Mouse (Mus musculus): ENCODE measurements around the gene Gm20696.
A peak's percentile ranks its signal among the peaks of the same experiment; 100 is the strongest.

The Gm20696 gene

DNA sequence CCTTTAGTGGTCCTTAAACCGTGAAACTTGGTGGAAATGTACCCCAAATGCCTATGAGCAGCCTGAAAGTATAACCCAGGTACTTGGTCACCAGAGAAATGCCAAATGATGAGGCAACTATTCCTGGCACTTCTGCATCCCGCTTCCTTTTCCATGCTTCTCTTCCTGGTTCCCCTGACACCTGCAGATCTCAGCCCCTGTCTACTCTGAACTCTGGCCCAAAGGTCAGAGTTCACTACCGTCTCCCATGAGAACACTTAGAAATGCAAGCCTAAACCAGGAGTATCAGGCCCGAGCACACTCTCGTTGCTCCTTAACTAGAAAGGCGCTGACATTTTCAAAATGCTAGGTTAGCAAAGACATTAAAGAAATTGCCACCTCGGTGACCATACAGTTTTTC, 394.9 kb downstream of the Gm20696 start:
- no peak for DNase-seq

DNA sequence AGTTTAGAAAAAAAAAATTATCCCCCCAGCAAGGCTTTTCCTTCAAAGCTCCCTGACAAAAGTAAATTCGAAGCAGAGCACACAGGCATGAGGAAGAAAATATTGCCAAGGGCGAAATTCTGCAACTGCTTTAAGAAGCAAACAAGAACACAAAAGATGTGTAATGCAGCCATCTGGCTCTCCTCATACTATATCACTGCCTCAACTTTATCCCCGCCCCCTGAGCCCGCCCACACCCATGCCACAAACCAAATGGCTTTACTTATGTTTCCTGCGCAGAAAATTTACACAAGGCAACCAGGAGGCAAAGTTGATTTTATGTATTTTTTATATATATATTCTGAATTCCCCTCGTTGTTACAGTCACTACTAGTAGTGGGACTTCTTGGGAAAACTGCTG, 396.7 kb downstream of the Gm20696 start:
- DNase-seq = no peak

DNA sequence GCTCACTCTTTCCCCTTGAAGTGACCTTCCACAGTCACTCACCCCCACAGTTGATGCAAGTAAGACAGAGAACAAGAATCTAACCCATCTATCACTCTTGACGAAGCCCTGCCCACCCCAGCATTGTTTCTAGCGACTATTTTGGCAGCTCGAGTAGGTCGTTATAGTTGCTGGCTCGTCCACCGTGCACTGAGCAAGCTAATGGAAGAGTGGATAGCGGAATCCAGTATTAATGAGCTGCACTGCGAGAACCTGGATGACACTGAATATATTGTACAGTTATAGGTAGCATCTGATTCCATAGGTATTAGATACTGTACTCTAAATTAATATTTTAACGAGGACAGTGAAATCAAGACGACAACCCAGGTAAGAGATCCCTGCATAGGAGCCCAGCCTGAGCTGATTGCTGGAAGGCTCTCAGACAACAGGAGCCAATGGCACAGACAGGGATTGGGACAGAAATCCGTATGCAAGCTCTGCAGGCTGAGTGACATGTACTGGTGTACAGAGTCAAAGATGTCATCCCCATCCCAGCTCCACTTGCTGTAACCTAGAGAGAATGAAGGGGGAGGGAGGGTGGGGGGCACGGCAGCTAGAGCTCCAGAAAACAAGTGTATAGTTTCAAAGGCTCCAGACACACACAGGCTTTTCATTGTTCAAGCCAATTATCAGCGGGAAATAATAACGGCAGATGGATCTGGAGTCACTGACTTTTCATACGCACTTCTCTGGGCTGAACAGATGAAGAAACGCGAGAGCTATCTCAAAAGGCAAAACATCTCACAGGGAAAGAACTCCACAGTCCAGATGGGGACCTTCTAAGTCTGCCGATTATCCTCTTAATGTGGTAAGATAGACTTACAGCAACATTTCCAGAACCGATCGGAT, 398.2 kb downstream of the Gm20696 start:
- DNase-seq = no peak

DNA sequence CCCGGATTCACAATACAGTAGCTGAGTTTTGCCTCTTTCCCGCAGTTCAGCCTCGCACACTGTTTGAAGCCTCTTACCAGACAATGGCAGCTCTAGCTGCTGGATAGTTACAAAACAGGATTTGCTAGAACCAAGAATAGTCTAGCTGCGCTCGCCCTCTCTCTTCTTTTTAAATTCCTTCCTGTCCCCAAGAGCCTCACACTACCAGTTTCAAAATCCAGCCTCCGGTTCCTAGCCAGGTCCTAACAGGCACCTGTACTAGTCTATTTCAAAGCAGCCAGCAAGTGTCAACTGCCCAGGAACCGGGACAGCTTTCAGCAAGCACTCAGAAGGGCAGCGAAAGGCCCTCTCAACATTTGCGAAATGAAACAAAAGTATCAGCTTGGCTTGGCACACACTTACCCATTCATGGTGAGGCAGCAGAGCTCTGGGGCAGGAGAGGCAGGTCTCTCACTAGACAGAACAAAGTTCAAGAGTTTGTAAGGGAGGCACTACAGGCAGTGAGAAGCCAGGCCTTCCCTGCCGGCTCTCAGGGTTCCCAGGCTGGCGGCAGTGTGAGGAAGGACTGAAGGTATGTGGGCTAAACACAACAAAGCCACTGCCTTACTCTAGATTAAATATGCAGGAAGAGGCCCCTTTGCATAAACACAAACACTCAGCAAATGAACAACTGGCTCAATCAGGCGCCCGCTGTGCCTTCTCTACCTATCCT, 400.5 kb downstream of the Gm20696 start:
- peak; percentile 15 for DNase-seq

DNA sequence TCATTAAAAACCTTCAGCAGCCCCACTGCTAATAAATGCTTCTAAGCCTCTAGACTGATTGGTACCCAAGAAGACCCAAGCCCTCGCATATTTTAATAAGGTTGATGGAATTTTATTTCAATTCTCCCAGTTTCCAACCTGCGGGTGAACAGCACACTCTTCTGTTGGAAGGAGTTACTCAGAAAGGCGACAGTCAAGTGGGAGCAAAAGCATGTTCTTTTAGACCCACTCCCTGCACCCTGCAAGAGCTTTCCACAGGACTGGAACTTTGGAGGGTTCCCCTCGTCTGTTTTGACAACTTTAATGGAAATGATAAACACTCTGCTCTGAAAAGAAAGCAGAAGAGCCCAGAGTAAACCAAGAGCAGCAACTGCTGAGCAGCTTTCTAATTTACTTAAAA, 401.4 kb downstream of the Gm20696 start:
- no peak for DNase-seq

DNA sequence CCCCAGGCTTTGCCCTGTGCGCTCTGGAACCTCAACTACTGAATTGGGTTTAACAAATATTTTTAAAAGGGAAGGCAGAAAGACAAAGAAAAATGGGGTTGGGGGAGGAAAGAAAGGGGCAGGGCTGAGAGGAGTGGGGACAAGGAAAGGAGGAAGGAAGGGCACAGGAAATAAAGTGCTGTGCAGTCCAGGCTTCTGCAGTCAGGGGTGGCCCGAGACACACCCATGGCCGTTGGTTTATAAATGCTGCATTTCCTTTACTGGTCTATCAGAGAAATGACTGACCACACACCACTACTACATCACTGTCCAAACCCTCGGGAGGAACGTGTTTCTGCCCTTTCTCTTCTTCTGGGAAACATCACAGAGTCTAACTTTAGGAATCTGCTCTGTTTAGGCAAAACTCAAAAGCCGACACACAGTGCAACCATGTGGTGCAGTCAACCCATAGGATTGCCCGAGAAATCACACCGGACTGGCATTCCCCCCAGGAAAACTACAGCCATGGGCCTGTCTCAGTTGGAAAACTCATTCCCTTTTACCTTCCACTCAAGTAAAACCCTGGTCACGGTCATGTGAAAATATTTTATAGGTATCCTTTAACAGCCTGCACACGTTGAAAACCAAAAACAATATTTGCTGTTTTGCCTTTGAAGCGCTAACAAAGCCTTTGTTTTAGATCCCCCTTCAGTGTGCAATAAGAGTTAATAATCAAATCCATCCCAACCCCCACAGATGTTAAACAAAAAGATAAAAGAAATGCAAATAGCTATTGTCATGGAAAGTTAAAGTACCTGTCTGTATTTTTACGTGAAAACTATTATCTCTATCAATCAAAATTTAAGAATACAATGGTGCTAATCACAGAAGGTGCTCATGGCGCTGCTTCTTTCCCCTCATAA, 402.2 kb downstream of the Gm20696 start:
- DNase-seq = no peak

DNA sequence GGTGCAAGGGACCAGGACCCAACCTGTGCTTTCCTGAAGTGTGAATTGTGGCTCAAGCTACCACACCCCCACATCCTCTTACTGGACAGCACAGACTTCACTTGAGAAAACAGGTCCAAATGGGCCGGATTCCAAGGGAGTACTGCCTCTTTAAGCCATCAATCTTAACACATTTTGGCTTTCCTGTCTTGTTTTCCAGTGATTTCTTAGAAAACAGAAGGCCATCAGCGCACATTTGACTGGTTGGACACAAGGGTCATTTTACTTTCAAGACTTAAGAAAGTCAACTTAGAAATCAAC, 402.8 kb downstream of the Gm20696 start:
- no peak for DNase-seq

DNA sequence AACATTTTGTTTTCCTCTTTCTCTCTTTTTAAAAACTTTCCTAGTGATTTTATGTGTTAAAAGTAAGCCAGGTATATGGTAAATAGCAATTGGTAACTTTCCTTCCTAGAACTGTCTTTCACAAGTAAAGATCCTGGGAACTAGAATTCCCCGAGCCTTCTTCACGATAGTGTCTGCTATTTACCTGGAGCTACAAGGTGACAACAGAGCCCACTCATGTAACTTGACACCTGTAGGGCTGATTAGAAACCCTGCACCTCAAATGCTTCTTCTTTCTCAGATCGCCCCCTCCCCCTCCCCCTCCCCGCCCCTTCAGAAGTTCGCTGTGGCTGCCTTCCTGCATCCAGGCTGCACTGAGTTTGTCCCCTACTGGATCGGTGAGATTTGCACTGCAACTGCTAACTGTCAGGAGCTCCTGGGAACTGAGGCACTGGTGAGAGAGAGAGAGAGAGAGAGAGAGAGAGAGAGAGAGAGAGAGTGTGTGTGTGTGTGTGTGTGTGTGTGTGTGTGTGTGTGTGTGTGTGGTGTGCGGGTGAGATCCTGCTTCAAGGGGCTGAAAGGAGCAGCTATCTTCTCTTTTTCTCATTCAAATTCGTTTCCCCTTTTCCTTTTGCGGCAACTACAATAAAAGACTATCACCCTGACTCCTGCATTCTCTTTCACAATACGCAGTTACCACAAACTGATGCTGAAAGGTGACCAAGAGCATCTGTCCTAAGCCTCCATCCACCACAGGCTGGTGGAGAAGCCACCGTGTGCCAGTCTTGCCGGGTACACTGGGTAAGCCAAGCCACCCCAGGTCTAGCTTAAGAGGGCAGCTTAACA, 403.3 kb downstream of the Gm20696 start:
- no peak for DNase-seq

DNA sequence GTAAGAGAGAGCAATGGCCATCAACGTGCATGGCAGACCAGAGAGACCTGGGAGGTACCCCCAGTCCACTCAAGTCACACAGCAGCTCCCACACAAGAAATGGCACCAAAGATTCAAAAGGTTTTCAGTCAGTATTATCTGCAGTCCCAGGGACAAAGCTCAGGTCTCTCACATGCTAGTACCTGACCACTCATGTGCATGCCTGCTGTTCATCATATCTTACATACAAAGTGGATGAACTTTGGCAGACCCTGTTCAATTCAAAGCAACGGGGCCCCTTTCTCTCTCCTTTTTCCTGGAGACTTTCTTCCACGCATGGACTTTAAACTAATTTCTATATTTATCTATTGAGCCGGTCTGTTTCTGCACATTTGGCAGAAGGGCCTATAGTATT, 404.9 kb downstream of the Gm20696 start:
- DNase-seq = no peak

DNA sequence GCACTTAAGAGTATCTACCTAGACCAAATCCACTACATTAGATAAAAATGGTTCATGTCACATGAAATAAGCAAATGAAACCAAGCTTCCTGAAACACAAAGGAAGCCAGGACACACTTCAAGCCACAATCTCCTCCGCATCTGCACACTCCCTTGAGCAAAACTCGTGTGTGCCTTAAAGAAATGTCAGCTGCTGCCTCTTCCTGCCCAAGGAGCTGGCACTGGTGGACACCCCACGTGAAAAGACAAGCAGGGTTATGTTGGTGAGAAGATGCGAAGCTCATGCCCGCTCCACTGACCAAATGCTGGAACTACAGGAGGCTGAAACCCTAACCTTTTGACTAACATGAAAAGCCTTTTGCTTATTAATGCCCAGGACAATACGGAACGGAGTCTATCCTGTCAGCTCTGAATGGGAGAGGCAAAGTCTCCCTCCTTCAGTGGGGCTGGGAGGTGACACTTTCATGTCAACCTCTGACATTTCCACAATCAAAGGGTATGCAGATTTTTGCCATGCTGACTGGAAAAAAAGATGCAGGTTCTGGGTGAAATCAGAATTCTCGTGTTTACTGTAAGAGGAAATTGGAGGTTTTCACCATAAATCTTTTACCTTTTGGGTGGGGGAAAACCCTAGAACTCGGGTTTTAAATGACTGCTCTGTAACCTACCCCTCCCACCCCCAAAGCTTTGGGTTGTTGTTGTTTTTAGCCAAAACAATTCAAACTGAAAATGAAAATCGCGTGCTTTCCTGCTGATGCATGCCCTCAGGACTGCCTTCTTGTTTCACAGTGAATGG, 405.5 kb downstream of the Gm20696 start:
- no peak for DNase-seq

DNA sequence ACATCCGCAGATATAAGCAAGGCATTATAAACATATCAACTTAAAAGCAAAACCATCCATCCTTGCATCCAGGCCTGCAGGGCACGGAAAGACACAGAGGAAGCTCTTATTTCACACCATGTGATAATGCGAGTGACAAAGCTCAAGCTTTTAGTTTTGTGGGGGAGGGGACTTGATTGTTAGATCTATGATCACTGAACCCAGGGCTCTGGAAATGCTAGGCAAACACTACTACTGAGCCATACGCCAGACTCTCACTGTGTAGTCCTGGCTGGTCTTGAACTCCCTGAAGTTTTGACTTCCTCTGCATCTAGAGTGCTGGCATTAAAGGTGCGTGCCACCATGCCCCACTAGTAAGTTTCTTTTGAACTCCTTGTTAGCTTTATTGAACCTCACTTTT, 408.3 kb downstream of the Gm20696 start:
- DNase-seq = no peak

DNA sequence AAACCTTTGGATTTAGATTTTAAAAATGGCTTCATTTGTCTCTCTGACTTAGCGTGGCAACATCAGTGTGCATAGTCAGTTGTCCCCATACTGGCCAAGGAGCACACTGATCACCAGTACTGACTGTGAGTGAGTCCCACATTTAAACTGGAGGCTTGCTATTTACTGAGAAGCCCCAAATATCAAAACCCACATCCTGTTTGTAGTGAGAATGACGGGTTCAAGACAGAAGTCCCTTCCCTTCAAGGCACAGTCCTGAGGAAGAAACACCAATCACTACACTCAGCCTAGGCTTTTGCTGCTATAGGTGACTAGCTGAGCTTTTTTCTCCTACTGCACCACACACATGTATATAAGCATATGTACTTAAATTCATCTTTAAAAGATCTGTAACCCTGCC, 408.9 kb downstream of the Gm20696 start:
- DNase-seq = no peak

DNA sequence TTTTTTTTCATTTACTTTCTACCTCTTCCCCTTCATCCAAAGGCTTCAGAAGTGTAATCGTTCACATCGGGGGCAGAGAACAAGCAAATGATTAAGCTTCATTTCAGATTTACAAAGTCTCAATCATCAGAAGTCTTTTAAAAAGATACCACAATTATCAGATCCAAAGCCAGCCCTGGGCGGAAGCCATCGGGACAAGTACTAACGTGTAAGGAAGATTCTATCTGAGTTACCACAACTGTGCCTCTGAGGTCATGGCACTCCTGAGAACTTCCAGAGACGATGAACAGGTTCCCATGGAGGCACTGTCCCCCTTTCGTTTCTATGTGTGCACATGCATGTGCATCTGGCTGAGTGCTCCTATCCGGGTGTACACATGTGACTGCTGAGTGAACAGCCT, 413.3 kb downstream of the Gm20696 start:
- no peak for DNase-seq

DNA sequence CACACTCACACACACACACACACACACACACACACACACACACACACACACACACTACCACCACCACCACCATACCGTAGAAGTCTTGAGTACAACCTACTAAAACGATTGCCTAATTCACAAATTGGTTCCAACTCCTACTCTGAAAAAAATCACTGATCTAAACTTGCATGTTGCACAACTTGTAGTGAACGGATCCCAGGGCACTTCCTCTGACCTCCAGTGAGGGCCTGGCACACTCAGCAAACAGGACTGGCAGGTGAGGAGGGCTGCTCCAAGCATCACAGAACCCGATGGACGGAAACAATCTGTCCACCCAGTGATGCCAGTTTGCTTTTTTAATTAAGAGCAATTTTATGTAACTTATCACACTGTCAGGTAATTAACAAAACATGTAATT, 413.8 kb downstream of the Gm20696 start:
- no peak for DNase-seq

DNA sequence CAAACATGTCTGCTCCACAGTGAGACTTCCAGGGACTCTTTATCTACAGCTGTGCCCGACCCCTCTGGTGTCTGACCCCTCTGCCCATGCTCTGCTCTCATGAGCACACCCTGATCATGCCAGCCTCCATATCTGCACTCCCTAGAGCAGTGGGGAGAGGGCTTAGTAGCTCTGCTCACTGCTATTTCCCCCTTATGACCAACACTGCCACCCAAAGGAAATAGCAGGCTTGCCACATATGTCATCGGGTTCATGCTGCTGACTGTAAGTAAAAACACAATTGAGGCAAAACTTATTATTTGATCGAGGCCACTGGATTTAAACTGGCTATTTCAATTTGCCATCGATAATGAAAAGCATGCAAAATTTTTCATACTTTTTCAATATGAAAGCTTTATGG, 414.7 kb downstream of the Gm20696 start:
- no peak for DNase-seq

DNA sequence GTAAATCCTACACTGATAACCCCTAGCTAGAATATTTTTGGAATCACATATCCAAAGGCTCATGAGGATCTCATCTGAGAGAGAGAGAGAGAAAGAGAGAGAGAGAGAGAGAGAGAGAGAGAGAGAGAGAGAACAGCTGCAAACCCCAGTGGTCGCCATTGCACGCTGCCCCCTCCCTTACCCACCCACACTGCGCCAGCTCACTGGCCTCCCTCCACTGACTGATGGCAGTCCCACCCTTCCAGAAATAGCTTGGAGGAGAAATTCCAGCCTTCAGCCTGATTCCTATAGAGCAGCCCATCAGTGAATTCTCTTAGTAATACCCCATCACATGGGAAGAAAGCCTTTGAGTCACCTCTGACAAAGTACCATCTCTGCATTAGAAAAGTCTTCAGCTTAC, 415.4 kb downstream of the Gm20696 start:
- no peak for DNase-seq

DNA sequence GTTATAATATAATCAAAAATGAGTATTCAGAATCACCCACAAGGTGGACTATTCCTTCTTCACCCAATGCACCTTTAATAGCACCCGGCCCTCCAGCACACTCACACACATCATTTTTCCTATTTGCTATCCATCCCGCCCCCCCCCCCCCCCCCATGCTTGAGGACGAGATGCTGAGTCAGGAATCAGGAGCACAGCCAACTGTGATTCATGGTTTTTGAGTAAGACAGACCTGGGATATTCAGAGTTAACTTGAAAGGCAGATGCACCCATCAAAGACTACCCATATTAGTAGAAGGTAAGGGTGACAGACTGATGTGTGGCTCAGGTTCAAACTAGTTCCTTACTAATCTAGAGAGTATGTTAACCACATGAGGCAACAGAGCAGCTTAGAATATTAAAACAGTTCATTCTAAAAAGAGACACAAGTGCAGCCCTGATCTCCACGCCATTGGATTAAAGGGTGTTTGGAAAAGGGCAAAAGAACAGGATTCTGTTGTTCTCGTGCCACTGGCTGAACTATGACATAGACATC, 417.0 kb downstream of the Gm20696 start:
- no peak for DNase-seq

DNA sequence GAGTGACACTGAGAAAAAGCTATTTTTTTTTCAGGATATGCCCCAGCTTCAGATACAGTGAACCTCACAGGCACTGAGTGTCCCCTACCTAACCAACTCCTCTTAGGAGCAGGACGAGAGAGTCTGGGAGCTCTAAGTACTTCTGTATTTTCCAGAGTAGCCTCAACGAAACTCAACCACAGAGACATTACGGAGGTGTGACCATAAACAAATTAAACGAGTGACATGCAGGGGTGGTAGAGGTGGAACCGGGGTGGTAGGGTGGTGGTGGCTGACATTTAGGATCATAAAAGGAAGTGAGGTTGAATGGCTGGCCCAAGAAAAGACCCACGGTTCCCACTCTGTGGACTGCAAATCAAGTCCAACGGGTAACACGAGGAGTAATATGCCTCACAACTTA, 418.2 kb downstream of the Gm20696 start:
- DNase-seq = no peak

DNA sequence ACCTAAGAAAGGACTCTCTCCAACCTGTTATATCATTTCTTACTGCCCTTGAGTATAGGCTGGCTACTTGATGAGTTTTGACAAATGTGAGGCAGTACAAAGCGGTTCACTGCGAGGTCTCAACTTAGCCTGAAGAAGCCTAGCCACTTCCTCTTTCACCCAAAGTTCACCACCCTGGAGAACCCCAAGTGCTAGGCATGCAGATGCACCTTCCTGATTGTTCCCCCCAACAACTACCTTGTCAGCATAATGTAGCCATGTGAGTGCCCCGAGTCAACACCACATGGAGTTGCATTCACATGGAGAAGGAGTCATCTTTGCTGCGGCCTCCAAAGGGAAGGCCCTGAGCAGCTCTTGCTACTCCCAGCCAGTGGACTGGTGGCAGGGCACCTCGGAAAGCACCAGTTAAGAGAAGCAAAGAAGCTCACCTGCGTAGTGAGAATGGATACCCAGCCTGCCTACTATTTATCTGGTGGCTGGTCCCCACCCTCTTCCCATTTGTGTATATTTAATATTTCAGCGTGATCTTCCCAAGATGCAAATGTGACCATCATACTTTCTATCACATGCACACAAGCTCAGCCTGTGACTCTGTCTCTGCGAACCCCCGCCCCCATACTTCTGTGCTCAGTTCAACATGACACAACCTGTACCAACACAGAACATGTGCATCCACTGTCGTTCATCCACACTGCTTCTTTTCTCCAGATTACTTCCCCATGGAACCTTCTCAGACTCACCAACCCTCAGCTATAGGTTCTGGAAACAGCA, 424.8 kb downstream of the Gm20696 start:
- no peak for DNase-seq

DNA sequence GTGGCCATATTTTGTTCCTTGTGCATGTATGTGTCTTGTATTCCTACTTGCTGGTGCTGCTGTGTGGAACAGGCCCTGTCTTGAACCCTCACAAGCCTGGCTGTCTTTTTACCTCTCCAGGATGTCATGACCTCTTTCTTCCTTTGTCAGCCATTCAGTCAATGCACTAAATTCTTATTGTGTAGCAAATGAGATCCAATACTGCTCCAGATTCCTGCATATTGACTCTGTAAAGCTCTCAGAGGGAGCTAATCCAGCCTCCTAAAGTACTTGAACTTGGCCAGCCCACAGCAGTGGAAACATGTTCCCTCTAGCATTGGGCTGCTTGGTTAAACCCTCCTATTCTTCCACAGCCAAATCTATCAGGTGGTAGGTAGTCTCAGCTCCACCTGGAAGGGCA, 425.8 kb downstream of the Gm20696 start:
- no peak for DNase-seq

DNA sequence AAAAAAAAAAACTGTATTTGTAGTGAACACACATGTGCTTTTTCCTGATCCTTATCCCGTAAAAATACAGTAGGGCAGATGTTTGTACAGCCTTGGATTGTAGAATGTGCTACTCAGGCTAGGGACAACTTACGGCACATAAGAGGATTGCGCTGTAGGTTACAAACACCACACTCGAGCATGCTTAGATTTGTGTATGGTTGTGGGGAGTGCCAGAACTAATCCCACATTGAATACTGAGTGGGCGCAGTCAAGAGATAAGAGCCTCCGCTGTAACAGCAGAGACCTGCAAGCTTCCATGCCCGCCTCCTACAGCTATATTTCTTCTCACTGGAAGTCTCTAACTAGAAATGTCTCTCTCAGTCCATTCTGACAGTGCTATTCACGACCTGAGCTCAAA, 431.0 kb downstream of the Gm20696 start:
- no peak for DNase-seq

All from right cerebral cortex, postnatal 25 days (tissue).